Mouse (Mus musculus): ENCODE data around the gene Lysmd1.
A peak's percentile ranks its signal among the peaks of the same experiment; 100 is the strongest.

The Lysmd1 gene

GRCm38 (mm10) chr3:95136336-95136735 lies 2.4 kb downstream of the Lysmd1 start:
- peak; percentile 50 to 55 for DNase-seq (ENCODE audit: low spot score in 2 of 2)

GRCm38 (mm10) chr3:95139586-95140288 lies 5.8 kb downstream of the Lysmd1 start:
- DNase-seq (ENCODE audit: low spot score in 2 of 2) = peak; percentile 35

GRCm38 (mm10) chr3:95140289-95140595 lies 6.4 kb downstream of the Lysmd1 start:
- no peak for DNase-seq (ENCODE audit: low spot score in 2 of 2)

GRCm38 (mm10) chr3:95140795-95141194 lies 6.9 kb downstream of the Lysmd1 start:
- no peak for DNase-seq (ENCODE audit: low spot score in 2 of 2)

GRCm38 (mm10) chr3:95141474-95141873 lies 7.6 kb downstream of the Lysmd1 start:
- peak; percentile 85 for DNase-seq (ENCODE audit: low spot score in 2 of 2)

GRCm38 (mm10) chr3:95141952-95142616 lies 8.2 kb downstream of the Lysmd1 start, which contains the start of gene Tnfaip8l2:
TSS of gene Tnfaip8l2 (minus strand) at chr3:95142360.
- peak; percentile 84 to 88 for DNase-seq (ENCODE audit: low spot score in 2 of 2)

GRCm38 (mm10) chr3:95142617-95143011 lies 8.7 kb downstream of the Lysmd1 start:
- peak; percentile 84 to 87 for DNase-seq (ENCODE audit: low spot score in 2 of 2)

GRCm38 (mm10) chr3:95147924-95148323 lies 14.0 kb downstream of the Lysmd1 start:
- no peak for DNase-seq (ENCODE audit: low spot score in 2 of 2)

GRCm38 (mm10) chr3:95153874-95154273 lies 20.0 kb downstream of the Lysmd1 start:
- peak; percentile 57 to 66 for DNase-seq (ENCODE audit: low spot score in 2 of 2)

GRCm38 (mm10) chr3:95159511-95159986 lies 25.7 kb downstream of the Lysmd1 start:
- no peak for DNase-seq (ENCODE audit: low spot score in 2 of 2)

- peak; percentile 86 to 89 for DNase-seq (ENCODE audit: low spot score in 2 of 2)
Observed at GRCm38 (mm10) chr3:95159987-95160963, 26.4 kb downstream of the Lysmd1 start, which contains the start of gene Sema6c. TSS of gene Sema6c (plus strand) at chr3:95160457.

- no peak for DNase-seq (ENCODE audit: low spot score in 2 of 2)
Observed at GRCm38 (mm10) chr3:95161041-95161551, 27.2 kb downstream of the Lysmd1 start.

- DNase-seq (ENCODE audit: low spot score in 2 of 2) = no peak
Observed at GRCm38 (mm10) chr3:95161618-95162344, 27.9 kb downstream of the Lysmd1 start.

GRCm38 (mm10) chr3:95162345-95162628 lies 28.4 kb downstream of the Lysmd1 start:
- no peak for DNase-seq (ENCODE audit: low spot score in 2 of 2)

GRCm38 (mm10) chr3:95163419-95164255 lies 29.7 kb downstream of the Lysmd1 start:
- no peak for DNase-seq (ENCODE audit: low spot score in 2 of 2)

- no peak for DNase-seq (ENCODE audit: low spot score in 2 of 2)
Observed at GRCm38 (mm10) chr3:95164256-95164550, 30.3 kb downstream of the Lysmd1 start.

- no peak for DNase-seq (ENCODE audit: low spot score in 2 of 2)
Observed at GRCm38 (mm10) chr3:95164840-95165239, 31.0 kb downstream of the Lysmd1 start.

GRCm38 (mm10) chr3:95169996-95170395 lies 36.1 kb downstream of the Lysmd1 start:
- DNase-seq (ENCODE audit: low spot score in 2 of 2) = no peak

GRCm38 (mm10) chr3:95171105-95171504 lies 37.2 kb downstream of the Lysmd1 start:
- DNase-seq (ENCODE audit: low spot score in 2 of 2) = no peak

- DNase-seq (ENCODE audit: low spot score in 2 of 2) = no peak
Observed at GRCm38 (mm10) chr3:95172526-95173255, 38.8 kb downstream of the Lysmd1 start.
